Mouse (Mus musculus) common myeloid progenitor, adult 5-6 weeks (primary cell): ENCODE measurements around the gene Olfr286. TPM values are rescaled to one million over a fixed set of nuclear protein-coding genes. Genes with fewer than 3 reads are reported as not detected.

Experiments
- total RNA-seq: library from RNA; stranded (forward); fragments of 200-1000, 187-1606 nt; gene quantifications from 2 replicates; pipeline ENCODE4 v1.2.3, GENCODE M21; 2017

The Olfr286 gene
- total RNA-seq, 1 experiment from 2014 or later, result not detected

Other genes with a start within 250 kb of the Olfr286 start
- 0.09 TPM in 1 of 2 replicates, not detected in the other for gene Col2a1, start 229.8 kb downstream of the Olfr286 start, total RNA-seq
- gene Pfkm, start 141.9 kb downstream of the Olfr286 start, total RNA-seq, result 33.3 and 42.2 TPM in 2 replicates
- gene Senp1, start 140.7 kb downstream of the Olfr286 start, total RNA-seq, result 53.2 and 56.1 TPM in 2 replicates
- gene Asb8, start 68.8 kb downstream of the Olfr286 start, total RNA-seq, result 17.7 and 21.9 TPM in 2 replicates
- gene Ccdc184, start 67.3 kb downstream of the Olfr286 start, total RNA-seq, result not detected in 2 replicates
- not detected in 2 replicates for gene Olfr288, start 38.9 kb downstream of the Olfr286 start, total RNA-seq
- gene Gm44579, start 13.5 kb downstream of the Olfr286 start, total RNA-seq, result not detected in 2 replicates
- gene Olfr287, start 13.4 kb downstream of the Olfr286 start, total RNA-seq, result not detected in 2 replicates
- gene H1fnt, start 22.8 kb upstream of the Olfr286 start, total RNA-seq, result not detected in 2 replicates
- gene Zfp641, start 61.7 kb upstream of the Olfr286 start, total RNA-seq, result not detected in 2 replicates
- not detected in 2 replicates for gene Olfr285, start 82.9 kb upstream of the Olfr286 start, total RNA-seq
- gene Olfr284, start 106.5 kb upstream of the Olfr286 start, total RNA-seq, result not detected in 2 replicates
- not detected in 2 replicates for gene Olfr283, start 146.5 kb upstream of the Olfr286 start, total RNA-seq
- not detected in 2 replicates for gene Olfr282, start 196.8 kb upstream of the Olfr286 start, total RNA-seq
- gene Olfr281, start 218.1 kb upstream of the Olfr286 start, total RNA-seq, result not detected in 2 replicates
- not detected in 2 replicates for gene OR5BS1P, start 235.4 kb upstream of the Olfr286 start, total RNA-seq
- not detected in 2 replicates for gene Lalba, start 248.3 kb upstream of the Olfr286 start, total RNA-seq